Mouse (Mus musculus): ENCODE results near the gene Cd2bp2.
A peak's percentile ranks its signal among the peaks of the same experiment; 100 is the strongest.

DNA sequence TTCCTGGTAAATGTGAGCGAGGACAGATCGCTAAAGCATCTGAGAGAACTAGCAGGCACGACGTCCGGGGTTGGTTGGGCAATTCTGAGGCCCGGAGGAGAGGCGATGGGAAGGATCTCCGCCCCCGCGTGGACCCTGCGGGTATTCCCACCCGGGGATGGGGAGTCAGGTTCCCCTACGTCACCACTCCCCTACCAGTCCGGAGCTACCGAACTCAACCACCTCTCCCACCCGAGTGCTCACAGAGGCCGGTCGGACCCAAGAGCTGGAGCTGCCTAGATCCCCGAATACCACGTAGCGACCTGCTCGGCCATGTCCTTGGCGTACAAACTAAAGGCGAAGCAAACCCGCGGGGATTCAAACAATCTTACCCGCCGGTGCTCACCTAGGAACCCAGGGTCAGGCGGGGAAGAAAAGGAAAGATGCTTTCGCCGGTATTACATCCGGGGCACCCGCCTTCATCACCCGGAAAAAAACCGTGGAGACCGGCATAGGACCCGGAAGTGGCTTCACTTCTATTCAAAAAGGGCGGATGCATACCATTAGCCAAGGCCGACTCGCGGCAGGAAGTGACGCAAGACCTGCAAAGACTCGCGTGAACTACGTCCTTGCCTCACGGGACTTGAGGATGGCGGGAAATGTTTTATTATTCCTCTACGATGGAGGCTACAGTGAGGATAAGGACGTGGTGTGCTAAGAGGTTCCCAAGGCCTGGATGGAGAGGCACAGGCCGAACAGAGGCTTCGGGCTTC, at the start of gene Cd2bp2:
- TF ChIP-seq CTCF (IDR thresholded peaks at IDR 0.05 in 2 of 3, conservative IDR thresholded peaks at IDR 0.05 in 1 of 3; ENCODE audit: control insufficient read depth in 1 of 3, insufficient read depth in 1 of 3, low read depth in 2 of 3, low read length in 3 of 3, poor library complexity in 1 of 3, severe bottlenecking in 1 of 3) (peak in 2 of 3 experiments; percentile 18 to 38; a peak in 2 of 6 replicates), POLR2AphosphoS2 (IDR thresholded peaks at IDR 0.05; ENCODE audit: low read length) (peak; percentile 96), HCFC1 (IDR thresholded peaks at IDR 0.05; ENCODE audit: low read depth, low read length) (peak; percentile 98), POLR2AphosphoS5 (IDR thresholded peaks at IDR 0.05; ENCODE audit: borderline replicate concordance, low read depth, low read length) (peak; percentile 20; the same call in 1 of the 2 replicates), GATA1 (IDR thresholded peaks at IDR 0.05; ENCODE audit: low read depth, low read length) (no peak), E2F4 (IDR thresholded peaks at IDR 0.05; ENCODE audit: borderline replicate concordance, low read depth, low read length) (peak; percentile 99)

Measured in MEL (cell line).